Mouse (Mus musculus) adrenal gland (tissue): ENCODE measurements around the gene Car9.

ENCODE experiments used
- intact Hi-C: fragments of 180-260 bp; cut with DNase I; formaldehyde crosslinking; loops from one replicate; pipeline ENCODE4 v1.15.1; 2025

Gene Car9

GRCm38 (mm10) chr4:43493186-43493845 lies 13.4 kb upstream of the Car9 start:
- intact Hi-C loops = no loop called here

GRCm38 (mm10) chr4:43493846-43494240 lies 12.9 kb upstream of the Car9 start:
- intact Hi-C loops = no loop called here

GRCm38 (mm10) chr4:43496587-43496986 lies 10.2 kb upstream of the Car9 start:
- intact Hi-C loops = no loop called here

- intact Hi-C loops = no loop called here
Observed at GRCm38 (mm10) chr4:43497405-43497804, 9.4 kb upstream of the Car9 start.

GRCm38 (mm10) chr4:43497946-43498345 lies 8.8 kb upstream of the Car9 start:
- intact Hi-C loops = no loop called here

GRCm38 (mm10) chr4:43498983-43499382 lies 7.8 kb upstream of the Car9 start:
- intact Hi-C loops = no loop called here

- intact Hi-C loops = no loop called here
Observed at GRCm38 (mm10) chr4:43499407-43500333, 7.1 kb upstream of the Car9 start, which contains the start of gene Arhgef39. Gene Arhgef39 (minus strand): TSS chr4:43499695.

GRCm38 (mm10) chr4:43503041-43503440 lies 3.7 kb upstream of the Car9 start:
- intact Hi-C loops = no loop called here

GRCm38 (mm10) chr4:43503506-43503905 lies 3.3 kb upstream of the Car9 start:
- intact Hi-C loops = no loop called here

GRCm38 (mm10) chr4:43504269-43504668 lies 2.5 kb upstream of the Car9 start:
- intact Hi-C loops = no loop called here

GRCm38 (mm10) chr4:43506074-43506473 lies 692 bp upstream of the Car9 start:
- intact Hi-C loops = no loop called here

GRCm38 (mm10) chr4:43507938-43508665 lies 1.3 kb downstream of the Car9 start:
- intact Hi-C loops = no loop called here

GRCm38 (mm10) chr4:43508666-43508997 lies 1.9 kb downstream of the Car9 start:
- intact Hi-C loops = no loop called here

GRCm38 (mm10) chr4:43509109-43509508 lies 2.3 kb downstream of the Car9 start:
- intact Hi-C loops = no loop called here

GRCm38 (mm10) chr4:43511675-43512454 lies 5.1 kb downstream of the Car9 start:
- intact Hi-C loops = no loop called here

- intact Hi-C loops = no loop called here
Observed at GRCm38 (mm10) chr4:43512653-43513052, 5.9 kb downstream of the Car9 start.

GRCm38 (mm10) chr4:43513300-43513699 lies 6.5 kb downstream of the Car9 start:
- intact Hi-C loops = no loop called here

GRCm38 (mm10) chr4:43513791-43514190 lies 7.0 kb downstream of the Car9 start:
- intact Hi-C loops = no loop called here

- intact Hi-C loops = no loop called here
Observed at GRCm38 (mm10) chr4:43515764-43516708, 9.3 kb downstream of the Car9 start.

GRCm38 (mm10) chr4:43519551-43519950 lies 12.8 kb downstream of the Car9 start:
- intact Hi-C loops = no loop called here
